Mouse (Mus musculus) heart, postnatal 0 days (tissue): ENCODE data around the gene Pid1. TPM values are rescaled to one million over a fixed set of nuclear protein-coding genes. Genes with fewer than 3 reads are reported as not detected.

Experiments
- ATAC-seq: fragments of 200-750 bp; cut with Nextera tagmentation; 2 replicates; pipeline ENCODE4 v1.8.0; 2017; ENCODE audit warnings: low read depth, moderate number of reproducible peaks, moderate library complexity; ENCODE audit not compliant: insufficient read depth
- DNase-seq: peaks from one replicate; pipeline ENCODE4 v3.0.0-alpha.2; 2016; ENCODE audit warnings: low spot score
- H3K27ac ChIP-seq: fragments of 300-500 bp; sonication (generic); 2 replicates; pipeline ENCODE4 v1.5.1; 2014; ENCODE audit warnings: low read depth, mild to moderate bottlenecking
- H3K27me3 ChIP-seq: fragments of 300-500 bp; sonication (generic); 2 replicates; pipeline ENCODE4 v1.6.1; 2014; ENCODE audit warnings: low read length, mixed read lengths; ENCODE audit not compliant: control insufficient read depth, insufficient read depth
- H3K36me3 ChIP-seq: fragments of 300-500 bp; sonication (generic); replicated peaks from 2 replicates; pipeline ENCODE4 v1.6.1; 2014; ENCODE audit warnings: low read length, mixed read lengths; ENCODE audit not compliant: control insufficient read depth, insufficient read depth
- H3K4me1 ChIP-seq: fragments of 300-500 bp; sonication (generic); 2 replicates; pipeline ENCODE4 v1.6.1; 2014; ENCODE audit warnings: antibody characterized with exemption; ENCODE audit not compliant: control insufficient read depth, insufficient read depth
- H3K4me2 ChIP-seq: fragments of 300-500 bp; sonication (generic); 2 replicates; pipeline ENCODE4 v1.6.1; 2014; ENCODE audit warnings: low read depth, mild to moderate bottlenecking, low read length, moderate library complexity
- H3K4me3 ChIP-seq: fragments of 300-500 bp; sonication (generic); 2 replicates; pipeline ENCODE4 v1.5.1; 2014; ENCODE audit warnings: low read depth, low read length
- H3K9ac ChIP-seq: fragments of 300-500 bp; sonication (generic); replicated peaks from 2 replicates; pipeline ENCODE4 v1.6.1; 2014; ENCODE audit warnings: low read depth, low read length, mixed read lengths
- H3K9me3 ChIP-seq: fragments of 300-500 bp; sonication (generic); replicated peaks from 2 replicates; pipeline ENCODE4 v1.6.1; 2016; ENCODE audit warnings: low read length; ENCODE audit not compliant: control insufficient read depth
- CTCF ChIP-seq: IDR thresholded peaks from 2 replicates; pipeline ENCODE4 v1.5.1; 2016; ENCODE audit warnings: antibody characterized with exemption, control low read depth, low read depth
- EP300 ChIP-seq: IDR thresholded peaks from 2 replicates; pipeline ENCODE4 v1.6.1; 2016; ENCODE audit warnings: antibody characterized with exemption, low read depth
- WGBS: fragments of 180-500 bp; shearing (Covaris S2); extraction: QIAGEN DNeasy Blood & Tissue Kit; methylation state at CpG from one replicate; pipeline ENCODE4 v1.1.7; 2014; 5-methylcytosine and 5-hydroxymethylcytosine counted together
- polyA plus RNA-seq: library from polyadenylated mRNA; unstranded; fragments of >200 nt; fragmentation: Nextera tagmentation; extraction: Ambion mirVana; gene quantifications from 2 replicates; pipeline ENCODE4 v1.2.1, GENCODE M21; 2015
- total RNA-seq: library from RNA; depleted of rRNA; stranded (reverse); fragments of >200 nt; gene quantifications from 2 replicates; pipeline ENCODE4 v1.2.3, GENCODE M21; 2014; ENCODE audit warnings: low replicate concordance

The Pid1 gene
- total and polyA plus RNA-seq, 2 experiments from 2014 or later: 4.0 to 6.6 TPM

DNA sequence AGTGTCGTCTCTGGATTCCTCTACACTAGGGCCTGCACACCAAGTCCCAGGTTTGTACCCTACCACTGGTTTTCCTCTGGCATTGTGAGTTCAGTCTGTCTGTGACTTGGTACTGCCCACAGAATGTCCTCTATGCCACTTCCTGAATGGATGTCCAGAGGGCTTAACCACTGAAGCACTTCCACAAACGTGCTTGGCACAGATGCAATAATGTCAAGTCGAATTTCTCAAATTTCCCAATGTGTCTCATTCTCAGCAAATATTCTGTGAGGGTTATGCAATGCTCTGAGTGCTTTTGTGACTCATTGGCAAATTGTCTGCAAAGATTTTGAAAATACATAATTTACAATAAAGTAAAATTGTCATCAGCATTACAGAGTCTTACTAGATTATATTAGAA, 61.2 kb downstream of the Pid1 start:
- Histone ChIP-seq H3K9me3 (no peaks in the 10 kb centered on the region), H3K4me2 (no peak overlapping the region), H3K4me3 (no peak overlapping the region), H3K27ac (no peak overlapping the region), H3K9ac (no peak overlapping the region), H3K36me3 (no peaks in the 10 kb centered on the region), H3K27me3 (no peaks in the 10 kb centered on the region), H3K4me1 (no peaks in the 10 kb centered on the region)
- ATAC-seq: no peak
- no peak for DNase-seq
- no peak for TF ChIP-seq EP300
- no peak for TF ChIP-seq CTCF
- WGBS: 60% methylated on average over 3 of the region's 3 CpGs

DNA sequence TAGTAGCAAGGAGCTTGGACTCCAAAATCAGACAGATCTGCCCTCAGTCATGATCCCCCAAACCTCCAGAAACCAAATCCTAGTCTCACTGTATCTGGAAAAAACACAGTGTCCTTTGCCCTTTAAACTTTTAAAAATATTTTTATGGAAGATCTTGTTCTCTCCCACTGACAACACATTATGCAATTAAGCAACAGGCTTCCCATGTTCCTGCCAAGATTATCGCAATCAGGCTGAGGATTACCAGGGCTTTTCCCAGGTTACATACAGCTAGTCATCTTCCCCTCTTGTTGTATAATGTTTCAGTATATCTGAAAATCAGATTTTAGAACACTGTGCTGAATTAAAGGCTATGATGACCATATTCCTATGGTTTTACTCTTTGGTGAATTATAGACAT, 64.3 kb downstream of the Pid1 start:
- Histone ChIP-seq H3K4me2 (no peak overlapping the region), H3K9me3 (no peaks in the 10 kb centered on the region), H3K27me3 (no peaks in the 10 kb centered on the region), H3K9ac (no peak overlapping the region), H3K36me3 (no peaks in the 10 kb centered on the region), H3K4me1 (no peaks in the 10 kb centered on the region), H3K27ac (no peak overlapping the region), H3K4me3 (no peak overlapping the region)
- ATAC-seq: no peak
- TF ChIP-seq CTCF (no peak), EP300 (no peak)
- 81% methylated on average over 1 of the region's 1 CpGs for WGBS
- no peak for DNase-seq

DNA sequence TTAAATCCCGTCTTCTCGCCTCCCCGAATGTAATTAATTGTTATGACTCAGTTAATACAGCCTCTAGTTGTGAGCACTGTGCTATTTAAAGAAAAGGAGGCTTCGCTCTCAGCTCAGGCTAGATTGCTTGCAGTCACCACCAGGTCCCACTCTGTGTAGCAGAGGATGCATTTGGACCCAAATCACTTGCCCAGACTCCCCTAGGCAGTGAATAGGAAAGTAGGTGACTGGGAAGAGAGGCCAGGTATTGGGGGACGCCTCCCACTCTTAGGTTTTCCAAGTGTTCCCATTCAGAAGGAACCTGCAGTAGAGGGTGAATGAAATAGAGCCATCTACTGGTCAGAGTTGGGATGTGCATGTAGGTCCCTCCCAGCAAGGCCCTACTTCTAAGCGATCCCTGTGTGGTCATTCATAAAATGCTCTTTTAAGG, 77.3 kb downstream of the Pid1 start:
- H3K27me3 ChIP-seq: peaks cover 25% of the 10 kb centered on the region
- H3K4me1 ChIP-seq: no peaks in the 10 kb centered on the region; the same call in 1 of the 2 replicates
- peak; percentile 20 for DNase-seq
- TF ChIP-seq EP300: no peak
- peak; percentile 72 for TF ChIP-seq CTCF
- WGBS: 23% methylated on average over 6 of the region's 6 CpGs
- H3K9ac ChIP-seq: no peak overlapping the region
- H3K27ac ChIP-seq: no peak overlapping the region
- ATAC-seq: 0 out of 2 replicates have a peak, but pooled peaks have one; percentile 27
- H3K36me3 ChIP-seq: no peaks in the 10 kb centered on the region
- H3K4me2 ChIP-seq: no peak overlapping the region
- no peaks in the 10 kb centered on the region for H3K9me3 ChIP-seq
- no peak overlapping the region for H3K4me3 ChIP-seq

DNA sequence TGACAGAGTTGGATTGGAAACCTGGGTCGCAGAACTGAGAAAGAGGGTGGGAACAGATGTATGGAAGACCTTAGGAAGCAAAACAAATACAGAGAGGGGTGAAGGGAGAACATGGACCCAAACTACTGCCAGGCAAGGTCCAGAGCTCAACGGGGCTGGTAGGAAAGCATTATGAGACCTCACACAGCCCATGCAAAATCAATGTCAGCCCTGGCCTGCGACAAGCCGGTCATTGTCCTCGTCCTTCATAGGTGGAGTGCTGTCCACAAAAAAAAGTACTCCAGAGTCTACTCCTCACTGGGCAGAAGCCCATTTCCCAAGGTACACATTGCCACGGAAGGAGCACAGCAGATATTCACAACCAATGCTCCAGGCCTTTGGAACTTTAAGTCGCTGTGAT, 78.4 kb downstream of the Pid1 start:
- Histone ChIP-seq H3K4me1 (no peaks in the 10 kb centered on the region; the same call in 1 of the 2 replicates), H3K9me3 (no peaks in the 10 kb centered on the region), H3K27me3 (peaks cover 25% of the 10 kb centered on the region), H3K4me3 (no peak overlapping the region), H3K36me3 (no peaks in the 10 kb centered on the region), H3K27ac (no peak overlapping the region), H3K9ac (no peak overlapping the region), H3K4me2 (no peak overlapping the region)
- TF ChIP-seq EP300 (no peak), CTCF (no peak)
- WGBS: 82% methylated on average over 7 of the region's 7 CpGs
- ATAC-seq (no peak), DNase-seq (no peak)

DNA sequence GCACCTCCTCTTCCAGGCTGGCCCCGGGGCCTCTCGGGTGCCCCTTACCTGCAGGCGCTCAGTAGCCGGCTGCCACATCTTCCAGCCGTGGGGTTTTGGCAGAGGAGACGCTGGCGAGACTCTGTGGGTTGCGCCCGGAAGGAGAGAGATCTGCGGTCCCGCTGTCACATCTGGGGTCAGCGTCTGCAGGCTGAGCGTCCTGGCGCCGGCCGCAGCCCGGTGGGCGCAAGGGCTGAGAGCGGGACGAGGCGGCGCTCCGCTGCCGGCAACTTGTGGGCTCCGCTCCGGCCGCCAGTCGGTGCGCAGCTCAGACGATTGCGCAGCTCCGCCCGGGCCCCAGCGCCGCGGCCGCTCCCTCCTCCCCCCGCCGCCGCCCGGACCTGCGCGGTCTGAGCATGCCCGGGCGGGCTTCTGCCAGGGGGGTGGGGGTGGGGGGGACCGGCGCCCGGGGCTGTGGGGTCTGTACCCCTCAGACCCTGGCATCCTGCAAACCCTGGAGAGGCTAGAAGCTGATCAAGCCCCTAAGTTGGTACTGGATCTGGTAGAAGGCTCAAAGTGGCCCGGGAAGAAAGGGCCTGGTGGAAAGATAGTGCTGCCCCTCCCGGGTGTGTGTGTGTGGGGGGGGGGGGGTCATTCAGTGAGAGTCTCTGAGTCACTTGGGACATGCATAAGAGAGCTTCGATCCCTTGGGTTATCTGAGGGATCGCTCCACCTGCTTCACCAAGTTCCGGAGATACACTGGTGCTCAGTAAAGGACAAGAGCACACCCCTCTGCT, 79.5 kb downstream of the Pid1 start:
- peaks cover 25% of the 10 kb centered on the region for H3K27me3 ChIP-seq
- no peaks in the 10 kb centered on the region for H3K9me3 ChIP-seq
- peak; percentile 68 for ATAC-seq
- H3K4me1 ChIP-seq: no peaks in the 10 kb centered on the region; the same call in 1 of the 2 replicates
- 2% methylated on average over 40 of the region's 53 CpGs for WGBS
- DNase-seq: peak; percentile 7
- H3K4me2 ChIP-seq: peak overlapping the region; percentile 69
- H3K4me3 ChIP-seq: peak overlapping the region; percentile 51
- no peak overlapping the region for H3K27ac ChIP-seq
- H3K36me3 ChIP-seq: no peaks in the 10 kb centered on the region
- TF ChIP-seq CTCF (no peak), EP300 (no peak)
- H3K9ac ChIP-seq: peak overlapping the region; percentile 46; the same call in 1 of the 2 replicates

DNA sequence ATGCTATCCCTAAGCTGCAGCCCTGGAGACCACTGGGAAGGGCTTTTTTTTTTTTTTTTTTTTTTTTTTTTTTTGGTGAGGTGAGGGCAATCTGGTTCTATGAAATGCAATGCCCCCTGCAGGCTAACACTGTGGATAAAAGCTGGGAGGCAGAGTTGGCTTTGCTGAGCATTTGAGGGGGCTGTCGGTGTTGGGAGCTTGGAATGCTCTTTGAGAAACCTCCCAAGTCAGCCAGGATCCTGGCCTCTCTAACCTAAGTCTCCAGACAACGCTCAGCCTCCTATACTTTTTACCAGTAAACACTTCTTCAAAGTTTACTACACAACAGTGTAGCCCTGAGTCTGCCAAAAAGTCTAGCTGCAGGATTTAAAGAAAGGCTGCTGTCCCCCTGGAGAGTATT, 80.9 kb downstream of the Pid1 start:
- DNase-seq (no peak), ATAC-seq (no peak)
- Histone ChIP-seq H3K4me1 (no peaks in the 10 kb centered on the region; the same call in 1 of the 2 replicates), H3K27ac (no peak overlapping the region), H3K4me3 (peak overlapping the region; percentile 51), H3K9ac (no peak overlapping the region), H3K36me3 (no peaks in the 10 kb centered on the region), H3K27me3 (peaks cover 25% of the 10 kb centered on the region), H3K9me3 (no peaks in the 10 kb centered on the region), H3K4me2 (peak overlapping the region; percentile 69)
- WGBS: 11% methylated on average over 2 of the region's 2 CpGs
- TF ChIP-seq CTCF (peak; percentile 9; the same call in 1 of the 2 replicates), EP300 (no peak)
